Mouse (Mus musculus): ENCODE results near the gene Ercc2. TPM values are rescaled to one million over a fixed set of nuclear protein-coding genes. Genes with fewer than 3 reads are reported as not detected.

The Ercc2 gene
- polyA plus RNA-seq, 1 experiment from 2014 or later: 22.6 TPM

DNA sequence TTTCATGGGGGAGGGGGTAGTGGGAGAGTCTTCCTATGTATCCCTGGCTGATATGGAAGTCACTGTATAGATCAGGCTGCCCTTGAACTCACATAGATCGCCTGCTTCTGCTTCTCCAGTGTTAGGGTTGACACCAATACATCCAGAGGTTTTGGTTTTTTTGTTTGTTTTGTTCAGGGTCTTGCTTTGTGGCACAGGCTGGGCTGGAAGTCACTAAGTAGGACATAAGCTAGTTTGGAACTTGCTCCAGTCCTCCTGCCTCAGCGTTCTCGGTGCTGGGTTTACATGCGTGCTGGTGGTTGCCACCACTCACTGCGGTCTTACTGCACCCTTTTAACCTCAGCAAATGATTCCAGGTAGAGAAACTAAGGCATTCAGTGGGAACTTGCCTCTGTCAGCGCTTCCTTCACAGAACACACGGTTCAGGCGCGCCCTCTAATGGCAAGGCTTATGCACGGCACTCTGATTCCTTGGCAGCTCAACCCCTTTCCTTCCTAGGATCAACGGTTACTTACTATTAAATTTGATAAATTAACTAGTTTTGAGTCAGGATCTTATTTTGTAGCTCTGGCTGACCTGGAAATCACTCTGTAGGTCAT, 38.5 kb upstream of the Ercc2 start:
- Histone ChIP-seq H3K9me3 (ENCODE audit: control insufficient read depth, low read length) (no peaks in the 10 kb centered on the region), H3K4me3 (ENCODE audit: low read length) (peak overlapping the region; percentile 3; the same call in 1 of the 2 replicates), H3K4me2 (ENCODE audit: low read length) (peak overlapping the region; percentile 37), H3K27ac (ENCODE audit: low read depth, low read length) (no peak overlapping the region), H3K36me3 (ENCODE audit: control insufficient read depth, insufficient read depth, low read length) (peaks cover 1% of the 10 kb centered on the region), H3K27me3 (replicated peaks; ENCODE audit: control insufficient read depth, insufficient read depth, low read length) (peaks cover 10% of the 10 kb centered on the region), H3K9ac (ENCODE audit: low read depth, low read length) (no peak overlapping the region), H3K4me1 (ENCODE audit: control insufficient read depth, insufficient read depth, low read depth, low read length) (peaks cover 28% of the 10 kb centered on the region)
- WGBS: 1% methylated on average over 11 of the region's 11 CpGs
- ATAC-seq: no peak

DNA sequence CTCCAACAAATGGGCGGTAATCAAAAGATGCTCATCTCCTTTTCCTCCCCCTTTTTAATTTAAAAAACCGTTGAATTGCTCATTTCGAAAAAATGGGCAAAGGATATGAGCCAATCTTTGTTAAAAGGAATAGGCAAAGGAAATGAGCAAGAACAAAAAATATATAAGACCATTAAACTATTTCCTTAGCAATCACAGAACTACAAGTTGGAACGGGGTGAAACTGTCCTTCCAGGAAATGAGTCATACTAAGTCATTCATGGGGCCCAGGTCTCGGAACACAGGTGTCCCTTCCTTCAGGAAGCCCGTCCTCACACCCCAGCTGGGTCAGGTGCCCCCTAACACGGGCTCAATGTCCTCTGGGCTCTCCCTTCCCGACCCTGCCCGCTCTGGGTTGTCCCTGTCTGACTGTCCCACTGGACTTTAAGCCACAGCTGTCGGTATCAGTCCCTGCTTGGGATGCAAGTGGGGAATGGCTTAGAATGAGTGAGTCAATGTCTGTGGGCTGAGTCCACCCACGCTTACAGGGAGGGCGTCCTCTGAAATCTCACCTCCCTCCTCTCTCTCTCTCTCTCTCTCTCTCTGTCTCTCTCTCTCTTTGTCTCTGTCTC, 37.5 kb upstream of the Ercc2 start, which contains the start of gene Ercc1:
Ercc1 (plus strand) TSS at position 542 of the 611 bp plus-strand sequence.
- Histone ChIP-seq H3K9ac (ENCODE audit: low read depth, low read length) (peak within 1 kb of the TSS; percentile 92), H3K9me3 (ENCODE audit: control insufficient read depth, low read length) (no peaks in the 10 kb centered on the region), H3K27ac (ENCODE audit: low read depth, low read length) (peak within 1 kb of the TSS; percentile 90), H3K27me3 (replicated peaks; ENCODE audit: control insufficient read depth, insufficient read depth, low read length) (peaks cover 10% of the 10 kb centered on the region), H3K4me2 (ENCODE audit: low read length) (peak within 1 kb of the TSS; percentile 91), H3K4me3 (ENCODE audit: low read length) (peak within 1 kb of the TSS; percentile 82), H3K36me3 (ENCODE audit: control insufficient read depth, insufficient read depth, low read length) (peaks cover 9% of the 10 kb centered on the region), H3K4me1 (ENCODE audit: control insufficient read depth, insufficient read depth, low read depth, low read length) (peaks cover 28% of the 10 kb centered on the region)
- 25% methylated on average over 12 of the region's 12 CpGs for WGBS
- ATAC-seq: peak; percentile 3

DNA sequence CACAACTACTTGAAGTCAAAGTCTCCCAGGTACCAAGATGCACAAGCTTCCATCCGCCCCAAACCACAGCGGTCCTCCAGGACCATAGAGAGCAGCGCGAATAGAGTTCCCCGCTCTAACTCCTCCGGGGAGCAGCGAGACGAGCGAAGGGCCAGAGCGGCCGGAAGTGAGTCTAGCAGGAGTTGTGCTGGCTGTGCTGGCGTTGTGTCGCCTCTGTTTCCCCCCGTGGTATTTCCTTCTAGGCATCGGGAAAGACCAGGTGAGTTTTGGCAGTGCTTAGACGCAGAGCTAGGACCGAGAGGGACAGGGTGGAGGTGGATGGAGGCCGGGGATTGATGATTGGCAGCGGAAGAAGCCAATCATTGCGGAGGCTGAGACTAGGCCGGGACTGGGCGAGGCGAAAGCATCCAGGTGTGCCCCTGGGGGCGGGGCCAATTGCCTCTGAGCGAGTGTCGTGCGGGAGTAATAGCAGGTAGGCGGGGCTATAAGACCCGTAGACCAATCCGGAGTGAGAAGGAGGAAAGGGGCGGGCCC, 36.8 kb upstream of the Ercc2 start:
- ATAC-seq: peak; percentile 95
- H3K27ac ChIP-seq (ENCODE audit: low read depth, low read length): peak overlapping the region; percentile 90
- H3K4me2 ChIP-seq (ENCODE audit: low read length): peak overlapping the region; percentile 91
- H3K36me3 ChIP-seq (ENCODE audit: control insufficient read depth, insufficient read depth, low read length): peaks cover 10% of the 10 kb centered on the region
- no peaks in the 10 kb centered on the region for H3K9me3 ChIP-seq (ENCODE audit: control insufficient read depth, low read length)
- peaks cover 28% of the 10 kb centered on the region for H3K4me1 ChIP-seq (ENCODE audit: control insufficient read depth, insufficient read depth, low read depth, low read length)
- under 1% methylated on average over 31 of the region's 31 CpGs for WGBS
- H3K27me3 ChIP-seq (replicated peaks; ENCODE audit: control insufficient read depth, insufficient read depth, low read length): peaks cover 10% of the 10 kb centered on the region
- H3K9ac ChIP-seq (ENCODE audit: low read depth, low read length): peak overlapping the region; percentile 92
- peak overlapping the region; percentile 82 for H3K4me3 ChIP-seq (ENCODE audit: low read length)

DNA sequence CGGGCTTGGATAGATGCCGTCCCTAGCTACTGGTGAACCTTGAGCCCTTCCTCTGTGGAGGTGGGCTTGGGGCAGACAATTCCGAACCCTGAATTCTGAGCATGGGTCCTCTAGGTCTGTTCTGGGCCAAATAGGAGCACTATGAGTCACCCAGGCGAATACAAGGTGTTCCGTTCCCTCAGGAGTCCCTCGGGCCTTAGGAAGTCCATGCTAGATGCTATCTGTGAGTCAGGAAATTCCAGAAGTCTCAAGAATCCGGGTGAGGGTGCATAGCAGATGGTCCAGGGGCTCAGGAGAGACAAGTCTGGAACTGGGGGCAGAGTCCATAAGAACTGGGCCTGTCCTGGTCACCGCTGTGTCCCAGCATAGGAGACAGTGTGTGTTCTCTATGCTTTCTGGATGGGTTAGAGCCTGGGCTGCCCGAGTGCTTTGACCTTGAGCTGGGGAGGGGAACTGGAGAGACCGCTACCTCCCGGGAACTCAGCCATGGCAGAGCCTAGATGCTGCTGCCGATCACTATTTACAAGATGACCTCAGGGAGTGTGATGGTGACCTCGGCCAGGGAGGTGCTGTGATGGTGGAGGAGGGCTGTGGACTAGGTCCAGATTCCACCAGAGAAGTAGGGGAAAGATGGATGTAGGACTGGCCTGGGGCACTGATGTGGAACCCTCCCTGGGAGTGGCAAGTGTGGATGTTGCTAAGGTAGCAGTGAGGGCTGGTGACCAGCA, 32.5 kb upstream of the Ercc2 start:
- peaks cover 13% of the 10 kb centered on the region for H3K4me1 ChIP-seq (ENCODE audit: control insufficient read depth, insufficient read depth, low read depth, low read length)
- no peaks in the 10 kb centered on the region for H3K27me3 ChIP-seq (replicated peaks; ENCODE audit: control insufficient read depth, insufficient read depth, low read length)
- H3K4me3 ChIP-seq (ENCODE audit: low read length): no peak overlapping the region
- no peak overlapping the region for H3K9ac ChIP-seq (ENCODE audit: low read depth, low read length)
- ATAC-seq: no peak
- no peak overlapping the region for H3K27ac ChIP-seq (ENCODE audit: low read depth, low read length)
- H3K9me3 ChIP-seq (ENCODE audit: control insufficient read depth, low read length): no peaks in the 10 kb centered on the region
- WGBS: 87% methylated on average over 13 of the region's 13 CpGs
- H3K4me2 ChIP-seq (ENCODE audit: low read length): no peak overlapping the region
- H3K36me3 ChIP-seq (ENCODE audit: control insufficient read depth, insufficient read depth, low read length): peaks cover 27% of the 10 kb centered on the region

DNA sequence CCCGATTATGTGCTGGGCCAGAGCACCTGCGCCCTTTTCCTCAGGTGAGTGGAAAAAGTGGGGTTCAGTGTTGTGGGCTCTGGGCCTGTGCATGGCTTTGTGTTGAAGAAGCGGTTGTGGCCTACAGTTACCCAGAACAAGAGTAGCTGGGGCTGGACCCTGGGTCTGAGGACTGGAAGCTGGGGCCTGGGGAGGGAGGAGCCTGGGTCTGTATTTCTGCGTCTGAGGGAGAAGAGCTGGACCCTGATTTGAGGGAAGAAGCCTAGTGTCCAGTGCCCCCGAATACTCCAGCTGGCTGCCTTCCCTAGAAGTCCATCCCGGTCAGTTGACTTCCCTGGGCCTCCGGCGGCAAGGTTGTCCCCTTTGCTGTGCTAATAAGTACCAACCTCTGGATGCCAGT, 31.6 kb upstream of the Ercc2 start:
- H3K4me1 ChIP-seq (ENCODE audit: control insufficient read depth, insufficient read depth, low read depth, low read length): peaks cover 9% of the 10 kb centered on the region
- peaks cover 31% of the 10 kb centered on the region for H3K36me3 ChIP-seq (ENCODE audit: control insufficient read depth, insufficient read depth, low read length)
- no peaks in the 10 kb centered on the region for H3K9me3 ChIP-seq (ENCODE audit: control insufficient read depth, low read length)
- no peak for ATAC-seq
- no peak overlapping the region for H3K4me2 ChIP-seq (ENCODE audit: low read length)
- no peak overlapping the region for H3K4me3 ChIP-seq (ENCODE audit: low read length)
- H3K27me3 ChIP-seq (replicated peaks; ENCODE audit: control insufficient read depth, insufficient read depth, low read length): no peaks in the 10 kb centered on the region
- no peak overlapping the region for H3K27ac ChIP-seq (ENCODE audit: low read depth, low read length)
- WGBS: 96% methylated on average over 8 of the region's 8 CpGs
- H3K9ac ChIP-seq (ENCODE audit: low read depth, low read length): no peak overlapping the region

DNA sequence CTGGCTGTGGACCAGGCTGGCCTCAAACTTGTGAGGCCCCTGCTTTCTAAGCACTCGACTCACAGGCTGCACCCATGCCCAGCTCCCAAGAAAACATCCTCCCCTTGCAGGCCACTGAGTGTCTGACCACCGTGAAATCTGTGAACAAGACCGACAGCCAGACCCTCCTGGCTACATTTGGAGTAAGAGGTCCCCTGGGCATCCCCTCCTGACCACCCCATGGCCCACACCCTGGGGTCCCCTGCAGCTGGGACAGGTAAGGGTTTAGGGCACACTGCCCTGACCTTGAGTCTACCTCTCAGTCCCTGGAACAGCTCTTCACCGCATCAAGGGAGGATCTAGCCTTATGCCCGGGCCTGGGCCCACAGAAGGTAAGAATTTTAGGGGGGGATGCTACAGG, 26.8 kb upstream of the Ercc2 start:
- 82% methylated on average over 5 of the region's 5 CpGs for WGBS
- peaks cover 28% of the 10 kb centered on the region for H3K36me3 ChIP-seq (ENCODE audit: control insufficient read depth, insufficient read depth, low read length)
- no peak overlapping the region for H3K4me3 ChIP-seq (ENCODE audit: low read length)
- H3K9me3 ChIP-seq (ENCODE audit: control insufficient read depth, low read length): no peaks in the 10 kb centered on the region
- ATAC-seq: no peak
- no peak overlapping the region for H3K4me2 ChIP-seq (ENCODE audit: low read length)
- no peaks in the 10 kb centered on the region for H3K27me3 ChIP-seq (replicated peaks; ENCODE audit: control insufficient read depth, insufficient read depth, low read length)
- H3K9ac ChIP-seq (ENCODE audit: low read depth, low read length): no peak overlapping the region
- peaks cover 9% of the 10 kb centered on the region for H3K4me1 ChIP-seq (ENCODE audit: control insufficient read depth, insufficient read depth, low read depth, low read length)
- no peak overlapping the region for H3K27ac ChIP-seq (ENCODE audit: low read depth, low read length)

DNA sequence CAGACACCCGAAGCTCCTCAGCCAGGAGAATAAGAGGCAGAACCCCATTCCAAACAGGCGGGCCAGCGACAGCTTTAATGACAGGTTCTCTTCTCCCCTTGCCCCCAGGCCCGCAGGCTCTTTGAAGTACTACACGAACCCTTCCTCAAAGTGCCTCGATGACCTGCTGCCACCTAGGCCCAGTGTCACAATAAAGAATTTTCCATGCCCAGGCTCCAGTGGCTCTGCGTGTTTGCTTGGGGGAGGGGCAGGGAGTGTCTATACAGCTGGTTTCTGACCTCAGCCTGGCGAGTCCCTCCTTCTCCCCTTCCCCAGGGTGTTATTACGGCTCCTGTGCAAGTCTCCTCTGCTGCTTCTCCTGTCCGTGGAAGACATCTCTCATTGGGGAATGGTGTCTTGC, 25.5 kb upstream of the Ercc2 start:
- H3K4me3 ChIP-seq (ENCODE audit: low read length): no peak overlapping the region
- no peak overlapping the region for H3K27ac ChIP-seq (ENCODE audit: low read depth, low read length)
- H3K4me2 ChIP-seq (ENCODE audit: low read length): no peak overlapping the region
- H3K4me1 ChIP-seq (ENCODE audit: control insufficient read depth, insufficient read depth, low read depth, low read length): peaks cover 14% of the 10 kb centered on the region
- WGBS: 64% methylated on average over 10 of the region's 10 CpGs
- H3K9me3 ChIP-seq (ENCODE audit: control insufficient read depth, low read length): no peaks in the 10 kb centered on the region
- no peak for ATAC-seq
- H3K27me3 ChIP-seq (replicated peaks; ENCODE audit: control insufficient read depth, insufficient read depth, low read length): no peaks in the 10 kb centered on the region
- no peak overlapping the region for H3K9ac ChIP-seq (ENCODE audit: low read depth, low read length)
- H3K36me3 ChIP-seq (ENCODE audit: control insufficient read depth, insufficient read depth, low read length): peaks cover 20% of the 10 kb centered on the region

DNA sequence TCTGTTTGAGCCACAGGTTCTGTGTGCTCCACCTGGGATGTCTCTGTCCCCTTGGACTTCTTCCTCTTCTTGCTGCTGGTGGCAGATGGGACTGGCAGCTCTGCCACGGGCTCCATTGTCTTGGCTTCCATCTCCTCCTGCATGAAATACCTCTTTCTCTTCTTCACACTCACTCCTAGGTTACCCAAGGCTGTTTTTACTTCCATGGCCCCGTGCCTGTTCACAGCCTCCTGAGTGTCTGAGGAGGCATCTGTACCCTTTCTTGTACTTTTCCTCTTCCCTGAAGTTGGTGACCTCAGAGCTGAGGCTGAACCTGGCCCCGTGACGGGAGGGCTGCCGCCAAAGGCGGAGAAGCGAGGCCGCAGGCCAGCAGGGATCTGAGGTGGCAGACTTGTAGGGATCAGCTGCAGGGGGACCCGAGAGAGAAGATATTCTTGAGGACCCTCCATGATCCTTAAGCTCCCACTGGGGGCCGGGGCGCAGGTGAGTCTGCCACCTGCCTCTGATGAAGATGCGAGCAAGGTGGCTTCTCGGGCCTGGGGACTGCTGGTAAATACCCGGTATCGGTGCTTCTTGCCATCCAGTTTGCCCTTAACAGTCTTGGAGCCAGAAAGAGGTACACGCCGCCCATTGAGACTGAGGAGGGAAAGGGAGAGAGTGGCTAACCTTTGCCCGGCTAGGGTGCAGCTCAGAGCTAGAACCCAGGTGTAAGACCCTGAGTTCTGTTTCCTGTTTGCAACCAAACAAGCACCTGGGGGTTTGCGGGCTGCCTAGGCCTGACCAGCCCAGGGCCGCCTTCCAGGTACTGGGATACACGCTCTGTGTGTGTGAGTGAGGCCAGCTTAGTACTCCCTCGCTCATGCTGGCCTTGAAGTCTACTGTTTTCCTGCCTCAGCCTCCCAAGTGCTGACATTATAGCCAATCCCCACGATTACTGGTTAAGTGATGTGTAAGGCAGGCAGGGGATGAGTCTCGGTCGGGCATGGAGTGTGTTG, 24.1 kb upstream of the Ercc2 start:
- WGBS: 91% methylated on average over 25 of the region's 25 CpGs
- H3K36me3 ChIP-seq (ENCODE audit: control insufficient read depth, insufficient read depth, low read length): peaks cover 15% of the 10 kb centered on the region
- ATAC-seq: no peak
- H3K4me3 ChIP-seq (ENCODE audit: low read length): peak overlapping the region; percentile 75
- H3K4me1 ChIP-seq (ENCODE audit: control insufficient read depth, insufficient read depth, low read depth, low read length): peaks cover 20% of the 10 kb centered on the region
- no peak overlapping the region for H3K9ac ChIP-seq (ENCODE audit: low read depth, low read length)
- 0 out of 2 replicates have a peak, but pooled peaks cover 2% of the 10 kb centered on the region for H3K27me3 ChIP-seq (replicated peaks; ENCODE audit: control insufficient read depth, insufficient read depth, low read length)
- H3K4me2 ChIP-seq (ENCODE audit: low read length): peak overlapping the region; percentile 99
- H3K27ac ChIP-seq (ENCODE audit: low read depth, low read length): no peak overlapping the region
- H3K9me3 ChIP-seq (ENCODE audit: control insufficient read depth, low read length): no peaks in the 10 kb centered on the region

Data from hindbrain, embryonic 16.5 days (tissue).